Mouse (Mus musculus) kidney, postnatal 0 days (tissue): ENCODE results near the gene Pkd1l3. TPM values are rescaled to one million over a fixed set of nuclear protein-coding genes. Genes with fewer than 3 reads are reported as not detected.

Experiments used
- ATAC-seq: fragments of 200-750 bp; cut with Nextera tagmentation; replicated peaks from 2 replicates; pipeline ENCODE4 v1.8.0; 2017; ENCODE audit warnings: low read depth, moderate number of reproducible peaks, moderate TSS enrichment, moderate library complexity; ENCODE audit not compliant: low FRiP score
- DNase-seq: peaks from one replicate; pipeline ENCODE4 v3.0.0-alpha.2; 2016; ENCODE audit warnings: low spot score
- H3K27ac ChIP-seq: fragments of 300-500 bp; sonication (generic); 2 replicates; pipeline ENCODE4 v1.5.1; 2014; ENCODE audit warnings: mild to moderate bottlenecking
- H3K27me3 ChIP-seq: fragments of 300-500 bp; sonication (generic); 2 replicates; pipeline ENCODE4 v1.6.1; 2014; ENCODE audit warnings: low read length, mixed read lengths; ENCODE audit not compliant: insufficient read depth
- H3K36me3 ChIP-seq: fragments of 300-500 bp; sonication (generic); 2 replicates; pipeline ENCODE4 v1.6.1; 2014; ENCODE audit warnings: low read length, mixed read lengths; ENCODE audit not compliant: insufficient read depth
- H3K4me1 ChIP-seq: fragments of 300-500 bp; sonication (generic); replicated peaks from 2 replicates; pipeline ENCODE4 v1.6.1; 2014; ENCODE audit warnings: antibody characterized with exemption, low read length, mixed read lengths; ENCODE audit not compliant: insufficient read depth
- H3K4me2 ChIP-seq: fragments of 300-500 bp; sonication (generic); 2 replicates; pipeline ENCODE4 v1.6.1; 2014; ENCODE audit warnings: mild to moderate bottlenecking, low read length, moderate library complexity, mixed read lengths
- H3K4me3 ChIP-seq: fragments of 300-500 bp; sonication (generic); replicated peaks from 2 replicates; pipeline ENCODE4 v1.5.1; 2014; ENCODE audit warnings: low read depth, low read length
- H3K9ac ChIP-seq: fragments of 300-500 bp; sonication (generic); 2 replicates; pipeline ENCODE4 v1.6.1; 2014; ENCODE audit warnings: low read depth, low read length
- H3K9me3 ChIP-seq: fragments of 300-500 bp; sonication (generic); replicated peaks from 2 replicates; pipeline ENCODE4 v1.6.1; 2016; ENCODE audit warnings: low read length, inconsistent platforms, mixed read lengths
- CTCF ChIP-seq: IDR thresholded peaks from 2 replicates; pipeline ENCODE4 v1.5.1; 2016; ENCODE audit warnings: antibody characterized with exemption, low read depth, mild to moderate bottlenecking, moderate library complexity
- WGBS: fragments of 180-500 bp; shearing (Covaris S2); extraction: QIAGEN DNeasy Blood & Tissue Kit; methylation state at CpG from one replicate; pipeline ENCODE4 v1.1.7; 2014; 5-methylcytosine and 5-hydroxymethylcytosine counted together
- polyA plus RNA-seq: library from polyadenylated mRNA; unstranded; fragments of >200 nt; fragmentation: Nextera tagmentation; extraction: Ambion mirVana; gene quantifications from 2 replicates; pipeline ENCODE4 v1.2.1, GENCODE M21; 2015

Gene Pkd1l3
- polyA plus RNA-seq: not detected in 2 replicates

DNA sequence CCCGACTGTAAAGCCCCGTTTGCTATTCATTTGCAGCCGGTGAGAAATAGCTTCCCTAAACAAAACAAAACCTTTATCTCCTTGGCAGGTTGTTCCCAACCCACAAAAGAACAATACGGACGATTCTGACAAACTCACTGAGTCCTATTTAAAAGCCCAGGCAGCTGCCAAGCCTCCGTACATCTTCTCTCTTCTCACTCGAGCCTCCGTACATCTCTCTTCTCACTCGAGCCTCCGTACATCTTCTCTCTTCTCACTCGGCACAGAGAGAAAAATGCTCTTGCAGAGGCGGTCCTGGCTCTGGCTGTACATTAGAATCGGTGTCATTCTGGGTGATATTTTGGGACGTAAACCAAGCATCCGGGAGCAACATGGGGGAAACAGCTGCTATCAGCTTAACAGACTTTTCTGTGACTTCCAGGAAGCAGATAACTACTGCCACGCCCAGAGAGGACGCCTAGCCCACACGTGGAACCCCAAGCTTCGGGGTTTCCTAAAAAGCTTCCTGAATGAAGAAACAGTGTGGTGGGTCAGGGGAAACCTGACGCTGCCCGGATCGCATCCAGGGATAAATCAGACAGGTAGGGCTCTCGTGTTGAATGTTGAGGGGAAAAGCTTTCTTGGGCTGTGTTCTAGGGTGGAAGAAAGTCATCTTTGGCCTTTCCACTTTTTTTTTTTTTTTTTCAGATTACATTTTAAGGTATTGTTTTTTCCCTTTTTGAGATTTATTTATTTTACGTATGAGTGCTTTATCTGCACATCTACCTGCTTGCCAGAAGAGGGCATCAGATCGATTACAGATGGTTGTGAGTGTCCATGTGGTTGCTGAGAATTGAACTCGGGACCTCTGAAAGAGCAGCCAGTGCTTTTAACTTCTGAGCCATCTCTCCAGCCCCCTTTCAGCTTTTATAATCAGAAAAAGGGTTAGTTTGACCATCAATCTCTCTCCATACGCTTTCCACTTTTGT is at the start of gene Pkd1l3:
TSS of gene Pkd1l3 (plus strand) at position 275 of the 968 bp plus-strand sequence.
- H3K27me3 ChIP-seq: no peaks in the 10 kb centered on the region
- peak within 1 kb of the TSS; percentile 25; the same call in 1 of the 2 replicates for H3K4me2 ChIP-seq
- H3K27ac ChIP-seq: no peak within 1 kb of the TSS
- 60% methylated on average over 27 of the region's 27 CpGs for WGBS
- no peak within 1 kb of the TSS for H3K4me3 ChIP-seq
- no peaks in the 10 kb centered on the region for H3K36me3 ChIP-seq
- no peaks in the 10 kb centered on the region for H3K4me1 ChIP-seq
- H3K9ac ChIP-seq: no peak within 1 kb of the TSS
- TF ChIP-seq CTCF: peak; percentile 21; the same call in 1 of the 2 replicates
- ATAC-seq (no peak), DNase-seq (no peak)
- no peaks in the 10 kb centered on the region for H3K9me3 ChIP-seq

DNA sequence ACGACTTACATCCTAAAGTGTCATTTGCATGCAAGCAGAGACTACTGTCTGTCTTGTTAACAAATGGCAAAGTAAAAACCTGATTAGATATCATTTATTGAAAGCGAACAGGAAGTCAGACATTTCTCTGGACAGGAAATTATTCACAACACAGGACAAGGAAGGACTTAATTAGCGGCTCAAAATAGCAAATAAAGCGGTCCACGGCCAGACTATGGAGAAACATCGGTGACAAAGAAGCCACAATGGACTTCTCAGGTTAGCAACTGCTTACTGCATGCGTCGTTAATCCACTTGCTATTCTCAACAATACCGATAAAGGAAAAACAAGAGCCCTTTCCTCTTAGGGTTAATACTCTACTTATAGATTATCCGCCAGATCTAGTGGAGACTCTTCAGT is 49.6 kb upstream of the Pkd1l3 start:
- peaks cover 4% of the 10 kb centered on the region; the same call in 1 of the 2 replicates for H3K4me1 ChIP-seq
- 4% methylated on average over 10 of the region's 10 CpGs for WGBS
- ATAC-seq: no peak
- peak overlapping the region; percentile 81 for H3K9ac ChIP-seq
- TF ChIP-seq CTCF: no peak
- peaks cover 33% of the 10 kb centered on the region for H3K36me3 ChIP-seq
- H3K9me3 ChIP-seq: no peaks in the 10 kb centered on the region
- peak overlapping the region; percentile 67 for H3K4me3 ChIP-seq
- H3K27ac ChIP-seq: peak overlapping the region; percentile 93
- H3K27me3 ChIP-seq: no peaks in the 10 kb centered on the region
- peak overlapping the region; percentile 73 for H3K4me2 ChIP-seq
- peak; percentile 21 for DNase-seq

- H3K27ac ChIP-seq: peak within 1 kb of the TSS; percentile 93
- H3K27me3 ChIP-seq: no peaks in the 10 kb centered on the region
- peaks cover 29% of the 10 kb centered on the region for H3K36me3 ChIP-seq
- no peaks in the 10 kb centered on the region for H3K9me3 ChIP-seq
- peak within 1 kb of the TSS; percentile 73 for H3K4me2 ChIP-seq
- peaks cover 4% of the 10 kb centered on the region; the same call in 1 of the 2 replicates for H3K4me1 ChIP-seq
- peak within 1 kb of the TSS; percentile 81 for H3K9ac ChIP-seq
- peak; percentile 100 for ATAC-seq
- no peak for TF ChIP-seq CTCF
- peak within 1 kb of the TSS; percentile 67 for H3K4me3 ChIP-seq
- peak; percentile 99 for DNase-seq
- WGBS: under 1% methylated on average over 52 of the region's 52 CpGs
These were observed 48.6 kb upstream of the Pkd1l3 start, which contains the start of the genes Dhx38 and Txnl4b for GRCm38 (mm10) chr8:109565498-109566333. Dhx38 (minus strand) TSS chr8:109565861. Txnl4b (plus strand) TSS chr8:109565892.

- no peak for ATAC-seq
- Histone ChIP-seq H3K4me3 (no peak overlapping the region), H3K4me1 (no peaks in the 10 kb centered on the region), H3K36me3 (peaks cover 16% of the 10 kb centered on the region; the same call in 1 of the 2 replicates), H3K9me3 (no peaks in the 10 kb centered on the region), H3K9ac (no peak overlapping the region), H3K27me3 (no peaks in the 10 kb centered on the region), H3K27ac (no peak overlapping the region), H3K4me2 (no peak overlapping the region)
- no peak for TF ChIP-seq CTCF
- WGBS: 89% methylated on average over 12 of the region's 12 CpGs
- no peak for DNase-seq
These were observed 43.2 kb upstream of the Pkd1l3 start for GRCm38 (mm10) chr8:109571139-109571538.

- no peak overlapping the region for H3K27ac ChIP-seq
- H3K9ac ChIP-seq: no peak overlapping the region
- H3K4me2 ChIP-seq: no peak overlapping the region
- H3K9me3 ChIP-seq: no peaks in the 10 kb centered on the region
- no peak overlapping the region for H3K4me3 ChIP-seq
- H3K4me1 ChIP-seq: no peaks in the 10 kb centered on the region
- no peak for ATAC-seq
- no peak for TF ChIP-seq CTCF
- WGBS: 65% methylated on average over 4 of the region's 4 CpGs
- H3K36me3 ChIP-seq: 0 out of 2 replicates have a peak, but pooled peaks cover 4% of the 10 kb centered on the region
- DNase-seq: no peak
- no peaks in the 10 kb centered on the region for H3K27me3 ChIP-seq
These were observed 38.0 kb upstream of the Pkd1l3 start for GRCm38 (mm10) chr8:109576311-109576710.

GRCm38 (mm10) chr8:109578900-109579301 is 35.4 kb upstream of the Pkd1l3 start, which contains the start of gene Hp:
Hp (minus strand) TSS chr8:109579172.
- 27% methylated on average over 8 of the region's 8 CpGs for WGBS
- peak; percentile 19 for DNase-seq

More at GRCm38 (mm10) chr8:109578900-109579301, 35.4 kb upstream of the Pkd1l3 start, which contains the start of gene Hp:
- TF ChIP-seq CTCF: no peak
- no peak within 1 kb of the TSS for H3K4me2 ChIP-seq
- H3K4me1 ChIP-seq: no peaks in the 10 kb centered on the region
- H3K4me3 ChIP-seq: no peak within 1 kb of the TSS
- H3K36me3 ChIP-seq: no peaks in the 10 kb centered on the region
- H3K9me3 ChIP-seq: no peaks in the 10 kb centered on the region
- H3K27ac ChIP-seq: no peak within 1 kb of the TSS
- no peaks in the 10 kb centered on the region for H3K27me3 ChIP-seq
- no peak for ATAC-seq
- no peak within 1 kb of the TSS for H3K9ac ChIP-seq
